Mouse (Mus musculus) testis, adult 2 months (tissue): Measurements from ENCODE around the gene Tnrc6c.

ENCODE experiments used
- CTCF ChIP-seq: fragments of 200-500 bp; IDR thresholded peaks from 2 replicates; pipeline ENCODE4 v1.5.1; 2012; ENCODE audit warnings: low read depth, mild to moderate bottlenecking, inconsistent platforms, low read length, moderate library complexity; ENCODE audit not compliant: control insufficient read depth, insufficient read depth, insufficient replicate concordance
- POLR2A ChIP-seq: fragments of 200-500 bp; IDR thresholded peaks from 2 replicates; pipeline ENCODE4 v1.6.1; 2012; ENCODE audit warnings: low read depth, mild to moderate bottlenecking, inconsistent platforms, low read length, moderate library complexity; ENCODE audit not compliant: control insufficient read depth

DNA sequence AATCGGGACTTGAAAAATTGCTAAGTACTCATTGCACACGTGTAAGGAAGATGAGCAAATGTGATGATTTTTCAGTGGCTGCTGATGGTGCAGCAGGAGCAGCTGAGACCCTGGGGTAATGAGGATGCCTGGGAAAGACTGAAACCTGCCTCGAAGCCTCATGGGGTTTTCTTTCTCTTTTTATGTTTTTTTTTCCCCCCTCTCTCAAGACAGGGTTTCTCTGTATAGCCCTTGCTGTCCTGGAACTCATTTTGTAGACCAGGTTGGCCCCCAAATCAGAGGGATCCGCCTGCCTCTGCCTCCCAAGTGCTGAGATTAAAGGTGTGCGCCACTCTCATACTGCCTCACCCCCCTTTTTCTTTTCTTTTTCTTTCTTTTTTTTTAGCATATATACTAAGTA lies 13.1 kb downstream of the Tnrc6c start:
- TF ChIP-seq CTCF (no peak), POLR2A (no peak)
